Mouse (Mus musculus): ENCODE measurements around the gene 9430015G10Rik.

DNA sequence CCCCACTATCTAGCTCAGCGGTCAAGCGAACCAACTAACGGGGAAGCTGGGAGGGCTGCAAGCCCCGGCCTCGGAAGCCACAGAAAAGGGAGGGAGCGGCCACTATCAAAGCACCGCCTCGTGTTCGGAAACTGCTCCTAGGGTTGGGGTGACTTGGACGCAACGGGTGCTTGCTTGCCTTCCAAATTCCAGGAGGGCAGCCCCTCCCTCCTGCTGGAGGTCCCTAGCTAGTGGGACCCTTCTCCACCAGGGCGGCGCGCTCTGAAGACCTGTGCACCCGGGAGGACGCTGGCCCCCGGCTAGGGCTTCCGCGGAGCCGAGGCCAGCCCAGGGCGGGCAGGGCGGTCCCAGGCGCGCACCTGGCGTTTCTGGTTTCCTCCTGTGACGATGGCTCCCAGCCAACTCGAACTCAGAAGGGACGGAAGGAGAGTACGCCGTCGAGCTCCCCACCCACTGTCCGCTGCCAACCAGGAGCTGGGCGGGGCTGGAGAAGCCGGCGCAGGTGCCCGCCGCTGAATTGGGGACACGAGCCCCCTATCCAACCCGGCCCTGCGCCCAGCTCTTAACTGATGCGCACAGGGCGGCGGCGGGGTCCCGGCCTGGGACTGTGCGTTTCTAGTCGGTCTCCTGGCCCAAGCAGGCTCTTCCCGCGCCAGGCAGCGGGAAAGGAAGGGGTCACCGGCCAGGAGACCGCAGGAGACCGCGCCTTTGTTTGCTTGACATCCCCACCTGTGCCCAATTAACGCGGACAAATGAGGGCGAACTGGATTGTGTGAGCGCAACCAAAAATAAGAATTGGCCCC is 32.1 kb upstream of the 9430015G10Rik start:
- no peak for TF ChIP-seq CTCF (IDR thresholded peaks at IDR 0.05; ENCODE audit: extremely low read depth, insufficient read length, insufficient replicate concordance, low read depth, low read length)
- peak; percentile 80; the same call in 1 of the 2 replicates for TF ChIP-seq POLR2A (IDR thresholded peaks at IDR 0.05; ENCODE audit: low read depth, low read length)

Measured in small intestine, adult 2 months (tissue).